Mouse (Mus musculus) E14TG2a.4 (cell line): ENCODE results near the gene Prm2.

Experiments
- H3K27me3 ChIP-seq: 2 replicates; pipeline ENCODE4 v1.6.1; 2014; ENCODE audit warnings: low read length, control low read depth; ENCODE audit not compliant: insufficient read depth
- H3K36me3 ChIP-seq: 2 replicates; pipeline ENCODE4 v1.6.1; 2014; ENCODE audit warnings: low read length, control low read depth; ENCODE audit not compliant: insufficient read depth
- H3K4me1 ChIP-seq: replicated peaks from 2 replicates; pipeline ENCODE4 v1.6.1; 2014; ENCODE audit warnings: low read depth, low read length, control low read depth
- H3K4me3 ChIP-seq: replicated peaks from 2 replicates; pipeline ENCODE4 v1.5.1; 2014; ENCODE audit warnings: mild to moderate bottlenecking, low read length
- H3K9me3 ChIP-seq: 2 replicates; pipeline ENCODE4 v1.6.1; 2014; ENCODE audit warnings: low read length, control low read depth
- CTCF ChIP-seq: conservative IDR thresholded peaks from 2 replicates; pipeline ENCODE4 v1.5.1; 2014; ENCODE audit warnings: low read length
- NANOG ChIP-seq: IDR thresholded peaks from 2 replicates; pipeline ENCODE4 v1.6.1; 2014; ENCODE audit warnings: borderline replicate concordance, low read length, mixed read lengths
- POU5F1 ChIP-seq: IDR thresholded peaks from 2 replicates; pipeline ENCODE4 v1.6.1; 2014; ENCODE audit warnings: low read length, borderline replicate concordance

Gene Prm2

GRCm38 (mm10) chr16:10834911-10835587 lies 39.1 kb upstream of the Prm2 start, which contains the start of gene Rmi2:
Gene Rmi2 (plus strand): TSS chr16:10835059.
- Histone ChIP-seq H3K4me3 (peak within 1 kb of the TSS; percentile 88), H3K4me1 (peaks cover 52% of the 10 kb centered on the region), H3K36me3 (peaks cover 29% of the 10 kb centered on the region), H3K9me3 (no peaks in the 10 kb centered on the region), H3K27me3 (0 out of 2 replicates have a peak, but pooled peaks cover 2% of the 10 kb centered on the region)
- TF ChIP-seq CTCF, result no peak
- TF ChIP-seq POU5F1, result no peak
- no peak for TF ChIP-seq NANOG

- Histone ChIP-seq H3K9me3 (no peaks in the 10 kb centered on the region), H3K27me3 (0 out of 2 replicates have a peak, but pooled peaks cover 2% of the 10 kb centered on the region), H3K4me3 (peak overlapping the region; percentile 88), H3K36me3 (peaks cover 24% of the 10 kb centered on the region), H3K4me1 (peaks cover 47% of the 10 kb centered on the region)
- TF ChIP-seq POU5F1, result no peak
Observed at GRCm38 (mm10) chr16:10834542-10834910, 38.6 kb upstream of the Prm2 start.

DNA sequence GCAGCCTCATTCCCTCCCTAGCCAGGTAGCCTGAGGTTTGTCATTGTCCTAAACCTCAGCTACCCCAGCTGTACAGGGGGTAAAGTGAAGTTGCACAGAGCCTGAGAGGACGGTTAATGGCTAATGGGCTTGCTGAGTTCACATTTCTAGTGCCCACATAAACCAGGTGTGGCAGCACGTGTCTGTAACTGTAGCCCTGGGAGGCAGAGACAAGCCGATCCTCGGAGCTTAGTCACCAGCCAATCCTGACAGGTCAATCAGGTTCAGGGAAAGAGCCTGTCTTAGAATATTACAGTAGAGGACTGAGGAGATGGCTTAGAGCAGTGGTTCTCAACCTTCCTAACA lies 32.5 kb upstream of the Prm2 start:
- H3K27me3 ChIP-seq, result peaks cover 11% of the 10 kb centered on the region; the same call in 1 of the 2 replicates
- peaks cover 12% of the 10 kb centered on the region for H3K4me1 ChIP-seq
- H3K4me3 ChIP-seq, result no peak overlapping the region
- peaks cover 2% of the 10 kb centered on the region for H3K9me3 ChIP-seq
- TF ChIP-seq POU5F1, result no peak
- TF ChIP-seq NANOG, result no peak
- no peak for TF ChIP-seq CTCF
- H3K36me3 ChIP-seq, result no peaks in the 10 kb centered on the region

DNA sequence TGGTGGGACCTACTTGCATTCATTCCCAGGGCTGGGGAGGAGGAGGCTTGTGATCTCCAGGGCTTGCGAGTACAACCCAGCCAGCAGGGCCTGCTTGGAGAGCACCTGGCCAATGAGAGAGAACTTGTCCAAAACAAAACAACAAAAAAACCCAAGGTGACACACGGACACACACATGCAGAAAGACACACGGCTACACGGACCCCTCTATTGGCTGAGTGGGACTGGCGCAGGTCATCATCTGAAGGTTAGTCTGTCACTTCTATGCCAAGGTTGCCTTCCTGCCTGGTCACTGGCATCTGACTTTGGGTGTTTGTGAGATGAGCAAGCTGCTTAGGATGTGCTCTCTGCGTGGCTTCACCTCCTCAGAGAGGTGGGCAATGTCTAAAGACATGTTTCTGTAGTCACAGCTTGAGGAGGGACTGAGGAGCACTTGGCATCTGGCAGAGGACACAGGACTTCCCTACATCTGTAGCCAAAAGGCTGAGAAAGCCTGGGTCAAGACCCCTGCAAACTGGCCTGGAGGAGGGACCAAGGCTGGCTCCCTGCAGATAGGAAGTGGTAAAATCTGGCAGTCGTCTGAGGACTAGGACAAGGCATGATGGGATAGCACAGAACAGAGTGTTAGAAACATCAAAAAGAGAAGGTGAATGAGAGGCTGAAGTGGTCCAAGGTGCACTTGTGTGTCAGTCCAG lies 32.0 kb upstream of the Prm2 start:
- peaks cover 11% of the 10 kb centered on the region; the same call in 1 of the 2 replicates for H3K27me3 ChIP-seq
- TF ChIP-seq POU5F1 (no peak), NANOG (no peak), CTCF (no peak)
- no peaks in the 10 kb centered on the region for H3K36me3 ChIP-seq
- H3K9me3 ChIP-seq, result peaks cover 5% of the 10 kb centered on the region
- H3K4me3 ChIP-seq, result no peak overlapping the region
- H3K4me1 ChIP-seq, result peaks cover 8% of the 10 kb centered on the region

- Histone ChIP-seq H3K4me3 (no peak overlapping the region), H3K27me3 (peaks cover 11% of the 10 kb centered on the region; the same call in 1 of the 2 replicates), H3K36me3 (no peaks in the 10 kb centered on the region), H3K9me3 (peaks cover 5% of the 10 kb centered on the region), H3K4me1 (peaks cover 2% of the 10 kb centered on the region; the same call in 1 of the 2 replicates)
- TF ChIP-seq POU5F1 (no peak), NANOG (no peak), CTCF (no peak)
Observed at GRCm38 (mm10) chr16:10827269-10827668, 31.3 kb upstream of the Prm2 start.

GRCm38 (mm10) chr16:10825840-10826239 lies 29.9 kb upstream of the Prm2 start:
- no peaks in the 10 kb centered on the region for H3K4me1 ChIP-seq
- H3K4me3 ChIP-seq, result no peak overlapping the region
- TF ChIP-seq NANOG (no peak), CTCF (no peak)
- no peaks in the 10 kb centered on the region for H3K36me3 ChIP-seq
- peaks cover 5% of the 10 kb centered on the region for H3K9me3 ChIP-seq
- peaks cover 12% of the 10 kb centered on the region; the same call in 1 of the 2 replicates for H3K27me3 ChIP-seq

DNA sequence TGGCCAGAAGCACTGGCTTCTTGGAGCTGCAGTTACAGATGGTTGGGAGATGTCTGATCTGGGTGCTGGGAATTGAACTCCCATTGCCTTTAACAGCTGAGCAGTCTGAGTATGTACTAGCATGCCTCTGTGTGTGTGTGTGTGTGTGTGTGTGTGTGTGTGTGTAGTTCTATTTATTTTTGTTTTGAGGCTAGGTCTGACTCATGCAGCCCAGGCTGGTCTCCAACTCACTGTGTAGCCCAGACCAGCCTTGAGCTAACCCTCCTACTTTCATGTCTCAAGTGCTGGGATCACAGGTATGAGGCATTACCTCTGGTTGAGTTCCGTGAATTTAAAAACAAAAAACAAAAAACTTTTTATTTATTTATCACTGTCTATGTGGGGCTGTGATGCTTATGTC lies 28.6 kb upstream of the Prm2 start:
- H3K36me3 ChIP-seq, result no peaks in the 10 kb centered on the region
- H3K4me3 ChIP-seq, result no peak overlapping the region
- TF ChIP-seq NANOG (no peak), CTCF (no peak), POU5F1 (no peak)
- H3K4me1 ChIP-seq, result no peaks in the 10 kb centered on the region
- peaks cover 5% of the 10 kb centered on the region for H3K9me3 ChIP-seq
- H3K27me3 ChIP-seq, result peaks cover 16% of the 10 kb centered on the region; the same call in 1 of the 2 replicates

DNA sequence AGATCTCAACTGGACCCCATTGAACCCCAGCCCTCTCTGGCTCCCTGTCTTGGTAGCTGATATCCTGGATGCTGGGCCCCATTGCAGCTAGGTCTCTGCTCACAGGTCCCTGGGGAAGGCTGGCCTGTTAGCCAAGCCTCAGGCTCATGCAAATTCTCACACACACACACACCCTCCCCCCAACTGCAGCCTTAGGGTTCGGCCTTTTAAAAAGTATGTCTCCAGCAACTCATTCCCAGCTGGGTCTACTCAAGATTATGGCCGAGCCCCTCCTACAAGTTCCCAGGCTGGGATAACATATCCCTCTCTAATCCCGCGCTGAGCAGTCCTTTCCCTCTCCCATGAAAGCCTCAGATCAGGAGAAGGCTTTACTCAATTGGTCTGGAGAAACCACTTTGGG lies 25.5 kb upstream of the Prm2 start:
- TF ChIP-seq NANOG (no peak), POU5F1 (no peak), CTCF (no peak)

DNA sequence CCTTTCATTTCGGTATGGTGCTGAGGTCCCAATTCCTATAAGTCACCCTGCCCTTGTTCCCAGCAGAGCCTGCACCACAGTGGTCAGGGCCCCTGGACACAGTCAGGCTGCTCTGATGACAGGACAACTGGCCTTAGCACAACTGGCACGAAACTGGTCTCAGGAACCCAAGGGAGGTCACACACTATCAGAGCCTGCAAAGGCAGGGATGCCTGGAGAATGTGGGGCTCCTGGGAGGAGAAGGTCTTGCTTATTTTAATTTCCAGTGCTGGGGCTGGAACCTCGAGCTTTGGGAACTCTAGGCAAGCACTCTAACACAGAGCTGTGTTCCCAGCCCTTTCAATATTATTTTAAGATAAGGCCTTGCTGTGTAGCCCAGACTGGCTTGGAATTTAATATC lies 24.0 kb upstream of the Prm2 start:
- Histone ChIP-seq H3K36me3 (no peaks in the 10 kb centered on the region), H3K9me3 (peaks cover 5% of the 10 kb centered on the region), H3K4me3 (no peak overlapping the region), H3K27me3 (peaks cover 23% of the 10 kb centered on the region), H3K4me1 (peaks cover 13% of the 10 kb centered on the region)
- no peak for TF ChIP-seq POU5F1
- TF ChIP-seq NANOG, result no peak
- no peak for TF ChIP-seq CTCF

More for the DNA sequence above, 25.5 kb upstream of the Prm2 start:
- H3K9me3 ChIP-seq, result peaks cover 5% of the 10 kb centered on the region
- no peak overlapping the region for H3K4me3 ChIP-seq
- peaks cover 8% of the 10 kb centered on the region; the same call in 1 of the 2 replicates for H3K4me1 ChIP-seq
- H3K36me3 ChIP-seq, result no peaks in the 10 kb centered on the region
- peaks cover 20% of the 10 kb centered on the region for H3K27me3 ChIP-seq
